Mouse (Mus musculus) central nervous system, embryonic 18 days (tissue): ENCODE data around the gene Fam160a1. TPM values are rescaled to one million over a fixed set of nuclear protein-coding genes. Genes with fewer than 3 reads are reported as not detected.

Experiments used
- polyA plus RNA-seq: library from polyadenylated mRNA; depleted of rRNA; stranded (reverse); fragments of >200 nt; gene quantifications from 2 replicates; pipeline ENCODE4 v1.2.3, GENCODE M21; 2012; rRNA removed

Gene Fam160a1
- 1.4 and 1.7 TPM in 2 replicates for polyA plus RNA-seq

GRCm38 (mm10) chr3:85817191-85817590, at the start of gene Fam160a1:
Gene Fam160a1 (minus strand): TSS chr3:85817291.

Other genes with a start within 250 kb of the Fam160a1 start
- gene Gatb, start 243.2 kb downstream of the Fam160a1 start, polyA plus RNA-seq, result 12.5 and 12.9 TPM in 2 replicates
- gene Glt28d2, start 70.2 kb upstream of the Fam160a1 start, polyA plus RNA-seq, result 0.53 and 1.1 TPM in 2 replicates
- 0.19 and 0.52 TPM in 2 replicates for gene Gm37240, start 70.2 kb upstream of the Fam160a1 start, polyA plus RNA-seq
- 25.0 and 27.5 TPM in 2 replicates for gene Sh3d19, start 153.8 kb upstream of the Fam160a1 start, polyA plus RNA-seq
- not detected in 2 replicates for gene Prss48, start 185.2 kb upstream of the Fam160a1 start, polyA plus RNA-seq